Mouse (Mus musculus): ENCODE data around the gene Clhc1.

- TF ChIP-seq FLI1 (IDR thresholded peaks at IDR 0.05; ENCODE audit: low read length) (no peak), GATA1 (IDR thresholded peaks at IDR 0.05; ENCODE audit: borderline replicate concordance, low read length) (no peak)
Observed at GRCm38 (mm10) chr11:29595217-29595616, 47.5 kb downstream of the Clhc1 start.
